Mouse (Mus musculus) liver, adult 2 months (tissue): Measurements from ENCODE around the gene Htr5a. TPM values are rescaled to one million over a fixed set of nuclear protein-coding genes. Genes with fewer than 3 reads are reported as not detected.

Source experiments
- DNase-seq: peaks from one replicate; pipeline ENCODE4 v3.0.0-alpha.2; 2011; ENCODE audit warnings: low read depth, low spot score; ENCODE audit errors: extremely low read depth
- H3K27ac ChIP-seq: fragments of 200-500 bp; replicated peaks from 2 replicates; pipeline ENCODE4 v1.5.1; 2012; ENCODE audit warnings: low read depth, mild to moderate bottlenecking, control low read depth, inconsistent platforms, low read length; ENCODE audit not compliant: insufficient read depth
- H3K27me3 ChIP-seq: fragments of 200-500 bp; 2 replicates; pipeline ENCODE4 v1.6.1; 2012; ENCODE audit warnings: mild to moderate bottlenecking, moderate library complexity, low read length, inconsistent platforms; ENCODE audit not compliant: control insufficient read depth, insufficient read depth
- H3K36me3 ChIP-seq: fragments of 200-500 bp; 2 replicates; pipeline ENCODE4 v1.6.1; 2012; ENCODE audit warnings: low read length, inconsistent platforms; ENCODE audit not compliant: control insufficient read depth, insufficient read depth
- H3K4me1 ChIP-seq: fragments of 200-500 bp; 2 replicates; pipeline ENCODE4 v1.6.1; 2011; ENCODE audit warnings: low read length; ENCODE audit not compliant: control insufficient read depth, insufficient read depth
- H3K4me3 ChIP-seq: fragments of 200-500 bp; 2 replicates; pipeline ENCODE4 v1.5.1; 2011; ENCODE audit warnings: low read depth, mild to moderate bottlenecking, control low read depth, low read length, moderate library complexity; ENCODE audit not compliant: insufficient read depth
- H3K79me2 ChIP-seq: fragments of 200-500 bp; 2 replicates; pipeline ENCODE4 v1.6.1; 2012; ENCODE audit warnings: inconsistent platforms, mild to moderate bottlenecking, low read length, moderate library complexity; ENCODE audit not compliant: control insufficient read depth, insufficient read depth
- H3K9ac ChIP-seq: fragments of 200-500 bp; 2 replicates; pipeline ENCODE4 v1.6.1; 2012; ENCODE audit warnings: low read depth, mild to moderate bottlenecking, control low read depth, inconsistent platforms, low read length
- CTCF ChIP-seq: fragments of 200-500 bp; IDR thresholded peaks from 2 replicates; pipeline ENCODE4 v1.5.1; 2011; ENCODE audit warnings: low read depth, low read length, control low read depth
- POLR2A ChIP-seq: fragments of 200-500 bp; IDR thresholded peaks from 2 replicates; pipeline ENCODE4 v1.6.1; 2011; ENCODE audit warnings: low read length, control low read depth; ENCODE audit not compliant: insufficient read depth; ENCODE audit errors: extremely low read depth
- WGBS: fragments of 180-500 bp; shearing (Covaris S2); methylation state at CpG from one replicate; pipeline ENCODE4 v1.1.7; 2018; 5-methylcytosine and 5-hydroxymethylcytosine counted together
- polyA plus RNA-seq: library from polyadenylated mRNA; depleted of rRNA; stranded (reverse); fragments of >200 nt; gene quantifications from 2 replicates; pipeline ENCODE4 v1.2.3, GENCODE M21; 2012; rRNA removed
- total RNA-seq: library from RNA; depleted of rRNA; stranded (reverse); fragments of >200 nt; gene quantifications from 2 replicates; pipeline ENCODE4 v1.2.3, GENCODE M21; 2014; rRNA removed

Gene Htr5a
- total and polyA plus RNA-seq, 2 experiments = not detected

DNA sequence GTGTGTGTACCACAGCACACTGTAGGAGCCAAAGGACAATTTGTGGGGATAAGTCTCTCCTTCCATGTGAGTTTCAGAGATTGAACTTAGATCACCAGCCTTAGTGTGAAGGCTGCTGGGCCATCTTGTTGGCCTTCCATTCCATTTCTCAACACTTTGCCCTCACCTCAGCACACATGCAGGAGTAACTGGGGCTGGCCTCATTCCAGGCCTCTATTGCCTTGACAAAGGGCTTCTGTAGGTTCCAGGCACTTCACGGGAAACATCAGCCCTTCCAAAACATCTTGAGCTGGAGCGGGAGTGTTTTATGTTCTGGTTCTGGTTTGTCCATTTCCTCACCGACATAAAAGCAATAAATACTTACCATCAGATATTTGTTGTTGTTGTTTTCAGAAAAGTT is 54.0 kb downstream of the Htr5a start:
- H3K27ac ChIP-seq = no peak overlapping the region
- no peak for DNase-seq
- H3K36me3 ChIP-seq = no peaks in the 10 kb centered on the region
- H3K9ac ChIP-seq = no peak overlapping the region
- no peak overlapping the region for H3K4me3 ChIP-seq
- WGBS = 94% methylated on average over 3 of the region's 3 CpGs
- TF ChIP-seq POLR2A (no peak), CTCF (no peak)
- no peaks in the 10 kb centered on the region for H3K4me1 ChIP-seq
- H3K27me3 ChIP-seq = no peaks in the 10 kb centered on the region
- no peaks in the 10 kb centered on the region for H3K79me2 ChIP-seq

DNA sequence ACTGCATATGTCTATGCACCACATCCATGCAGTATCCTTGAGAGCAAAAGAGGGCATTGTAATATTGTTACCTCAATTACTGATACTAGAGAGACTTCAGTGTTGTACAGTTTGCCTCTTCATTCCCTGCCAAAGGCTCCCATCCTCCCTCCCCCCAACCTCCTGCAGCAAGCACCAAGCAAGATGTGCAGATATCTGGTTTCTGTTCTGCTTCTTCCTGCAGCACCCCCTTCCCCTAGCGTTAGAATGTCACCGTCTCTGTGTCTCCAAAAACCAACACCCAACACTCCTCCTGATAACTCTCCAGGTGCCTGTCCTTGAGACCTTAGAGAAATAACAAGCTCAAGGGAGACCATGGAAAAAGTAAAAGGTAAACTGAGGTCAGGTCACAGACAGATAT is 57.8 kb downstream of the Htr5a start:
- Histone ChIP-seq H3K27ac (no peak overlapping the region), H3K9ac (no peak overlapping the region), H3K36me3 (no peaks in the 10 kb centered on the region), H3K27me3 (no peaks in the 10 kb centered on the region), H3K4me3 (no peak overlapping the region), H3K4me1 (no peaks in the 10 kb centered on the region), H3K79me2 (no peaks in the 10 kb centered on the region)
- TF ChIP-seq POLR2A = no peak
- TF ChIP-seq CTCF = no peak
- 71% methylated on average over 2 of the region's 2 CpGs for WGBS
- DNase-seq = no peak

DNA sequence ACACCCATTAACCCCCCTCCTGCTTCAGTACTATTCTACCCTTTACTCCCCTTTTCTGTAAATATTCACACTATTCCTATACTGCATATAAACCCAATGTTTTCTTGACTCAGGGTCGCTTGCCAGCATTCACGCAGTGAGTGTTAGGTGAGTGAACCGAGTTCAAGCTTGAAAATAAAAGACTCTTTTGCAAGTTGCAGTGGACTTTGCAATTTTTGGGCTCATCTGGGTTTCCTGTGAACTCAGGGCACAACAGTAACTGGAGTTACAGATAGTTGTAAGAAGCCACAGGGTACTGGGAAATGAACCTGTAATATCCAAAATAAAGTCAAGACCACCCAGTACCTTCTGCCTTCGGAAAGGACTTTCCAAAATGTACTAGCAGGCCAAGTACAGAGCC is 58.2 kb downstream of the Htr5a start:
- WGBS = 67% methylated on average over 4 of the region's 4 CpGs
- no peaks in the 10 kb centered on the region for H3K27me3 ChIP-seq
- H3K27ac ChIP-seq = no peak overlapping the region
- no peak overlapping the region for H3K9ac ChIP-seq
- peak; percentile 58 for DNase-seq
- TF ChIP-seq POLR2A = no peak
- no peaks in the 10 kb centered on the region for H3K4me1 ChIP-seq
- H3K79me2 ChIP-seq = no peaks in the 10 kb centered on the region
- H3K4me3 ChIP-seq = no peak overlapping the region
- H3K36me3 ChIP-seq = no peaks in the 10 kb centered on the region

Other genes with a start within 250 kb of the Htr5a start
- 8.0 and 8.8 TPM in 2 replicates for gene Paxip1, start 50.5 kb upstream of the Htr5a start, total RNA-seq
- 10.6 and 12.4 TPM in 2 replicates for gene Paxip1, start 50.5 kb upstream of the Htr5a start, polyA plus RNA-seq
- gene Insig1, start 229.2 kb downstream of the Htr5a start, total RNA-seq = 566 and 594 TPM in 2 replicates
- 465 and 525 TPM in 2 replicates for gene Insig1, start 229.2 kb downstream of the Htr5a start, polyA plus RNA-seq